Mouse (Mus musculus) forebrain, embryonic 16.5 days (tissue): ENCODE data around the gene Shmt2. TPM values are rescaled to one million over a fixed set of nuclear protein-coding genes. Genes with fewer than 3 reads are reported as not detected.

Source experiments
- ATAC-seq: fragments of 200-750 bp; cut with Nextera tagmentation; 2 replicates; pipeline ENCODE4 v1.8.0; 2017; ENCODE audit warnings: mild to moderate bottlenecking, moderate library complexity
- H3K27ac ChIP-seq: fragments of 300-500 bp; sonication (generic); 2 replicates; pipeline ENCODE4 v1.5.1; 2014; ENCODE audit warnings: low read length, control low read depth
- H3K27me3 ChIP-seq: fragments of 300-500 bp; sonication (generic); replicated peaks from 2 replicates; pipeline ENCODE4 v1.6.1; 2014; ENCODE audit warnings: low read length; ENCODE audit not compliant: control insufficient read depth, insufficient read depth
- H3K36me3 ChIP-seq: fragments of 300-500 bp; sonication (generic); 2 replicates; pipeline ENCODE4 v1.6.1; 2014; ENCODE audit not compliant: control insufficient read depth, insufficient read depth
- H3K4me1 ChIP-seq: fragments of 300-500 bp; sonication (generic); replicated peaks from 2 replicates; pipeline ENCODE4 v1.6.1; 2014; ENCODE audit warnings: low read length; ENCODE audit not compliant: control insufficient read depth, insufficient read depth
- H3K4me2 ChIP-seq: fragments of 300-500 bp; sonication (generic); 2 replicates; pipeline ENCODE4 v1.6.1; 2014; ENCODE audit warnings: mild to moderate bottlenecking, low read length, control low read depth
- H3K4me3 ChIP-seq: fragments of 300-500 bp; sonication (generic); replicated peaks from 2 replicates; pipeline ENCODE4 v1.5.1; 2014; ENCODE audit warnings: mild to moderate bottlenecking, low read length, control low read depth
- H3K9ac ChIP-seq: fragments of 300-500 bp; sonication (generic); replicated peaks from 2 replicates; pipeline ENCODE4 v1.6.1; 2014; ENCODE audit warnings: low read depth, low read length, control low read depth
- H3K9me3 ChIP-seq: fragments of 300-500 bp; sonication (generic); 2 replicates; pipeline ENCODE4 v1.6.1; 2016; ENCODE audit warnings: low read length; ENCODE audit not compliant: control insufficient read depth
- WGBS: fragments of 180-500 bp; shearing (Covaris S2); extraction: QIAGEN DNeasy Blood & Tissue Kit; methylation state at CpG from one replicate; pipeline ENCODE4 v1.1.7; 2014; 5-methylcytosine and 5-hydroxymethylcytosine counted together
- polyA plus RNA-seq: library from polyadenylated mRNA; unstranded; fragments of >200 nt; fragmentation: Nextera tagmentation; extraction: Ambion mirVana; gene quantifications from 2 replicates; pipeline ENCODE4 v1.2.1, GENCODE M21; 2015

Gene Shmt2
- polyA plus RNA-seq, 1 experiment from 2014 or later = 78.9 TPM

DNA sequence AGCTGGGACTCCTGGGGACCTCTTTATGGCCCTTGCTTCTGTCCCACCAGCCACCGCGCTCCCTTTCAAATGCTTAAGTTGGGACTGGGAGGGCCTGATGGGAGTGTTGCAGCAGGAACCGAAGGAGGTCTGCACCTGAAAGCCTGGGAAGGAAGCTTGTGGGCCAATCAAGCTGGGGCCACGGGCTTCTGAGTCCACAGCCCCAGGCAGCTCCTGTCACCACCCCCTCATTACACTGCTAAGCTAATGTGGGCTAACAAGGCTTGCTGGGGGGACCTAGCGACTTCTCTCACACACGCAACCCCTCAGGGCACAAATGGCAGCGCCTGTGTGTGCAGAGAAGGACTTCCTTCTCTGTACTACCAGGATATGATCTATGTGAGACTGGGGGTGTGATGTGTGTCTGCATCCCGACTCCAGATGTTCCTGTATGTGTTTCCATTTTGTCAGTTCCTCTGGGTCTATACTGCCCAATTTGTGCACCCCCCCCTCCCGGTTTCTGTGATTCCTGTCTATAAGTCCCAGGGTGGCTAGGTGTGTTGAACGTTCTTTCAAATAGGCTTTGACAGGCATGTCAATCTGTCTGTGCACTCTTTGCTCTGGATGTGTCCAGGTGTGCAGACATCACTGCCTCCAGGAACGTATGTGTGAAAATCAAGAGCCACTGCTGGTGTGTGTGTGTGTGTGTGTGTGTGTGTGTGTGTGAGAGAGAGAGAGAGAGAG is 11.2 kb downstream of the Shmt2 start:
- H3K27me3 ChIP-seq = peaks cover 13% of the 10 kb centered on the region

DNA sequence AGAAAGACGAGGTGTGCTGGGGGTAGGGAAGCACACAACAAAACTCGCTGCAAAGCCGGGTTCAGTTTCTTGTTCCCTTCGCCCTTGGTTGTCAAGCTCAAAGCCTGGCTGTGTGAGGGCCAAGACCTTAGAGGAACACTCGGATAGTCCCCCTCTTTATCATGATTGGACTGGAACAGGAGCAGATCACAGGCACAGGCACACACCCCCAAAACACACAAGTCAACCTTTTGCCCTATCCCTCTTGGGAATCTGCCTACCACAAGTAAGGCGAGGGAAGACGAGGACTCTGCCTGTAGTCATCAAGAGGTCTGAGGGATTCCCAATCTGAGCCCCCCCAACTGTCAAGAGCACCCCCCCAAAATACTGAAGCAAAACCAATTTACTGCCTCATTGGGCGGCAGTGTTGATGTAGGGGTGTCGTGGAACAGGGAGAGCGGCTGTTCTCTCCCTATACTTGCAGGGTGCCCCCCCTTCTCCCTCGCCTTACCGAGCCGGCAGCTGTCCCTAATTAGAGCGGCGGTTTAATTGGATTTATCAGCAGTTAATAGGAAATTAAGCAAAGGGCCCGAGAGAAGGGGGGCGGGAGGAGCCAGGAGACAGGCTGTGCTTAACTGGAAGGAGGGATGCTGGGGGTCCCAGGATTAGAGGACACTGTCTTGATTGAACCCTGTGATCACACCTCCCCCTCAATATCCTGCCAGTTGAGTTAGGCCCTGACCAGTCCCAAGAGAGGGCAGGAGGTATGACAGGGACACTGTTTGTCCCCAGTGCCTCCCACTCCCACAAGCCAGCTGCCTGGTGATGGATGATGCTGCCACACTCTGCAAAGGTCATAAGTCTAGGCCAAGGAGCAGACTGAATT is 12.2 kb downstream of the Shmt2 start:
- WGBS = under 1% methylated on average over 17 of the region's 17 CpGs
- H3K27ac ChIP-seq = peak overlapping the region; percentile 99
- no peaks in the 10 kb centered on the region for H3K36me3 ChIP-seq
- H3K4me1 ChIP-seq = peaks cover 64% of the 10 kb centered on the region
- H3K9me3 ChIP-seq = no peaks in the 10 kb centered on the region
- H3K4me3 ChIP-seq = peak overlapping the region; percentile 43
- peak overlapping the region; percentile 73 for H3K4me2 ChIP-seq
- peak overlapping the region; percentile 33; the same call in 1 of the 2 replicates for H3K9ac ChIP-seq
- peaks cover 8% of the 10 kb centered on the region for H3K27me3 ChIP-seq
- ATAC-seq = peak; percentile 44

More for the DNA sequence above, 11.2 kb downstream of the Shmt2 start:
- H3K4me1 ChIP-seq = peaks cover 64% of the 10 kb centered on the region
- H3K9me3 ChIP-seq = no peaks in the 10 kb centered on the region
- peak overlapping the region; percentile 99 for H3K27ac ChIP-seq
- H3K4me2 ChIP-seq = peak overlapping the region; percentile 98
- H3K36me3 ChIP-seq = no peaks in the 10 kb centered on the region
- 6% methylated on average over 11 of the region's 11 CpGs for WGBS
- peak overlapping the region; percentile 87 for H3K9ac ChIP-seq
- no peak for ATAC-seq
- peak overlapping the region; percentile 57 for H3K4me3 ChIP-seq

DNA sequence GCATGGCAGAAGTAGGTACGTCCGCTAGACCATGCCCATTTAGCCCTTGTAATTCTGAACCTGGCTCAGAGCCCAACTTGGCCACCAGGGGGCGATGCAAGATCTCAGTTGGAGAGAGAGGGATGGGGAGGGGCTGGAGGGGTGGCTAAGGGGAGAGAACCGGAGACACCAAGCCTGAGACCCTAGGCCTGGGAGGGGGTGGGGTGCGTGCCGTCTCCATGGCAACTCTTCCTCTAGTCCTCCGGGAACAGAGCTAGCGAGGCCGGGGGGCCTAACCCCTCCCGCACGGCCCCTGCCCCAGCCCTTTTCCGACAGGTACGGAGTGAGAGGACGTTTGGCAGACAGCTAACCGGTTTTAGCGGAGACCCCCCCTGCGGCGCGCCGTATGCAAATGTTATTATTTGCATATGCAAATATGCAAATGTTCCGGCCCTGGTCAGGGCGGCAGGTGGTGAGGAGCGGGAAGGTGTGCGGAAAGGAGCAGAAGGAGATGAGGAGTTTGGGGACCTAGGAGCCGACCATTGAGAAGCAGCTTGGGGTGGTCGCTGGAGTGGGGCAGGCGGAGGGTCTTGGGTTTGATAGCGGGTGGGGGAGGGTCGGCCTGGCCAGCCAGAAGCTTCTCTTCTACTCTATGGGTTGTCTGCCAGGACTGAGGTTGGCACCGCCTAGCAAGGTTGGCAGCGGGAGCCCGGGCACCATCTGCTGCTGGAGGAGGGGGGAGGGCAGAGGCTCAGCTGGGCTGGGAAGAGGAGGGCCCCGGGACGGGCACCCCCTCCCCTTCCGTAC is 13.0 kb downstream of the Shmt2 start:
- peaks cover 61% of the 10 kb centered on the region for H3K4me1 ChIP-seq

DNA sequence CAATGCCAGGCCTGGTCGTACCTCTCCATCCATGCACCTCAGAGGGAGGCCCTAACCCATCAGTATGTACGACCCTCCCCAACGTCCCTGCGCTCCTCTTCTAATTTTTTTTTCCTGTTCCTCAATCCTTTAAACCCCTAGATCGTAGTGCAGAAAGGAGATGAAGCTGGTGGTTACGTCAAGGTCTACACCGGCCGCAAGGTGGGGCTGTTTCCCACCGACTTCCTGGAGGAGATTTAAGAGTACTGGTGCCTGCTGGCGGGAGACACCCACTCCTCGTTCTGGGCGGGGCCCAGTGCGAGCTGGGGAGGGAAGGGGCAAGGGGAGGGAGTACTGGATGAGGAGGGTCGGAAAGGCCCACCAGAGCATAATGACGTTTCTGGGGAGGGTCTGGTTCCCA is 14.0 kb downstream of the Shmt2 start:
- ATAC-seq = no peak
- Histone ChIP-seq H3K36me3 (no peaks in the 10 kb centered on the region), H3K9me3 (no peaks in the 10 kb centered on the region), H3K27me3 (no peaks in the 10 kb centered on the region), H3K4me1 (peaks cover 52% of the 10 kb centered on the region), H3K9ac (no peak overlapping the region), H3K27ac (0 out of 2 replicates have a peak overlapping the region, but pooled peaks have one; percentile 99), H3K4me2 (peak overlapping the region; percentile 73), H3K4me3 (no peak overlapping the region)
- WGBS = 2% methylated on average over 15 of the region's 15 CpGs

More for the DNA sequence above, 13.0 kb downstream of the Shmt2 start:
- peak overlapping the region; percentile 43 for H3K4me3 ChIP-seq
- ATAC-seq = peak; percentile 62
- H3K9ac ChIP-seq = peak overlapping the region; percentile 55
- no peaks in the 10 kb centered on the region for H3K36me3 ChIP-seq
- no peaks in the 10 kb centered on the region for H3K27me3 ChIP-seq
- whole genome bisulfite sequencing = under 1% methylated on average over 32 of the region's 35 CpGs
- peak overlapping the region; percentile 99 for H3K27ac ChIP-seq
- H3K9me3 ChIP-seq = no peaks in the 10 kb centered on the region
- H3K4me2 ChIP-seq = peak overlapping the region; percentile 73

DNA sequence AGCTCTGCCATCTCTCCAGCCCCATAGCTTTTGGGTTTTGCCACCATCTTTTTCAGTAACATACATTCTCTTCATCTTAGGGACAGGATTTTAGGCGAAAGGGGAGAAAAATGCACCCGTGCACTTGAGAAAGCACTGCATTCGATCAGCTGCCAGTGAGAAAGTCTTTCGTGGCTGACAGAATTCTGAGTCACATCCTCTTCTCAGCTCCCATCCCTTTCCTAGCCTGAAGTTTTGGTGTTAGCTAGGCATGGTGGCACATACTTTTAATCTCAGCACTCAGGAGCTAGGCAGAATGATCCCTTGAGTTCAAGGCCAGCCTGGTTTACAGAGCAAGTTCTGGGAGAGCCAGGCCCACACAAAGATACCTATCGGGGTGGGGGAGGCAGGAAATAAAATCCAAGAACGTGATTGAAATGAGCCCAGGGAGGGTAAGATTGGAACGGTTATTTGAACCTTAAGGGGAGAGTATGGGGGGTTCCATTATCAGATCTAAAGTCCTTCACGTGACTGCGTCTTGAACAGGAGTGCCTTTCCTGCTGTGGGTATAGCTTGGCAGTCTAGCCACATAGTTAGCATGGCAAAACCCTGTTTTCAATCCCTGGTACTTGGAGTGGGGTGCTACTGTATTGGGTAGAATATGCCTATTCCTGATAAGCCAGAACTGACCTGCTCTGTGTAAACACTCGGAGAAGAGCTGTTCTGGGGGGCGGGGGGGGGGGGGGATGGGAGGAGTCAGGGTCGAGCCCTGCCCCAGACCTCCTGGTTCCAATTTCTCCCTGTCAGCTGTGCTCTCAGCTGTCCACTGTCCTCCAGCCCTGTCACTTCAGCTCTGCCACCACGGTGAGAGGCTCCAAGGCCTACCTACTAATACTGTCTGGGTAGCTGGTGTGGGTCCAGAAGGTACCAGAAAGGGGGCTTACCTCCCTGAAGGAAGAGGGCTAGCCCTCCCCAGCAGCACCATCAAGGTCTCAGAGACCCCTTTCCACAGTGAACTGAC is 21.1 kb downstream of the Shmt2 start, which contains the start of gene Stac3:
Stac3 (plus strand) TSS at position 793 of the 1,000 bp plus-strand sequence.
- no peak within 1 kb of the TSS for H3K4me3 ChIP-seq
- H3K9me3 ChIP-seq = no peaks in the 10 kb centered on the region
- no peak for ATAC-seq
- H3K27me3 ChIP-seq = no peaks in the 10 kb centered on the region
- H3K4me2 ChIP-seq = no peak within 1 kb of the TSS
- no peak within 1 kb of the TSS for H3K9ac ChIP-seq
- peaks cover 20% of the 10 kb centered on the region for H3K36me3 ChIP-seq
- H3K4me1 ChIP-seq = no peaks in the 10 kb centered on the region
- 78% methylated on average over 13 of the region's 13 CpGs for WGBS
- H3K27ac ChIP-seq = no peak within 1 kb of the TSS

DNA sequence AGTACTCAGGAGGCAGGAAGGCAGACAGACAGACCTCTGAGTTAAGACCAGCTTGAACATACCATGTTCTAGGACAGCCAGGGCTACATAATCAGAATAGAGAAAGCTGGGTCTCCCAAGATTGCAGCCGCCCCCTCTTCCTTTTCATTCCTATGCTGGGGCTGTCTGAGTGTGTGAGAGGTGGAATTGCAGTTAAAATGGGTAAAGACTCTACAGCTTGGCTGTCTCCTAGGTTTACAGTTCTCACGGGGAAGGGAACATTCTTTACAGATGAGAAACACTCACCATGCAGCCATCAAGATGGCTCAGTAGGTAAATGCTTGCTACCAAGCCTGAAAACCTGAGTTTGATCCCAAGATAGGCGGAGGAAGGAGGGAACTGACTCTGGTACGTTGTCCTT is 22.2 kb downstream of the Shmt2 start:
- no peaks in the 10 kb centered on the region for H3K9me3 ChIP-seq
- WGBS = 87% methylated on average over 4 of the region's 4 CpGs
- H3K27ac ChIP-seq = no peak overlapping the region
- no peaks in the 10 kb centered on the region for H3K27me3 ChIP-seq
- H3K4me3 ChIP-seq = no peak overlapping the region
- ATAC-seq = no peak
- no peaks in the 10 kb centered on the region for H3K4me1 ChIP-seq
- H3K4me2 ChIP-seq = no peak overlapping the region
- peaks cover 28% of the 10 kb centered on the region for H3K36me3 ChIP-seq
- no peak overlapping the region for H3K9ac ChIP-seq

DNA sequence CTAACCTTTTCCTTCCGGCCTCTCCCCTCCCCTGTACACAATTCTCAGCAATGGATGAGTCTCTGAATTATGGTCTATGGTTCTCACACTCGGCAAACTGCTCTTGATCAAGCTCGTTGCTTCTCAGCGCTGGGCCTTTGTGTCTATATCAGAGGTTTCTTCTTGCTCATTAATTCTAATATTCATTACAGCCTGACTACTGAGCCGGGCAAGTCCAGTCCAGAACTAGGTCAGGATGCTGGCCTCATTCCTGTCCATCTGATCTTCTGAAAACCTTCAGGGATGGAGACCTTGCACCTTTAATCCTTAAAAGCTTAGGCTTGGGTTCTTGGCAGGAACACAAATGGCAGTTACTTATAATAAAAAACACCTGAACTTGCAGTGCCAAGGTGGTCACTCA is 22.7 kb downstream of the Shmt2 start:
- Histone ChIP-seq H3K4me2 (no peak overlapping the region), H3K27me3 (no peaks in the 10 kb centered on the region), H3K36me3 (peaks cover 33% of the 10 kb centered on the region), H3K9ac (no peak overlapping the region), H3K9me3 (no peaks in the 10 kb centered on the region), H3K4me1 (no peaks in the 10 kb centered on the region), H3K4me3 (no peak overlapping the region), H3K27ac (no peak overlapping the region)
- 72% methylated on average over 5 of the region's 5 CpGs for whole genome bisulfite sequencing
- ATAC-seq = no peak

DNA sequence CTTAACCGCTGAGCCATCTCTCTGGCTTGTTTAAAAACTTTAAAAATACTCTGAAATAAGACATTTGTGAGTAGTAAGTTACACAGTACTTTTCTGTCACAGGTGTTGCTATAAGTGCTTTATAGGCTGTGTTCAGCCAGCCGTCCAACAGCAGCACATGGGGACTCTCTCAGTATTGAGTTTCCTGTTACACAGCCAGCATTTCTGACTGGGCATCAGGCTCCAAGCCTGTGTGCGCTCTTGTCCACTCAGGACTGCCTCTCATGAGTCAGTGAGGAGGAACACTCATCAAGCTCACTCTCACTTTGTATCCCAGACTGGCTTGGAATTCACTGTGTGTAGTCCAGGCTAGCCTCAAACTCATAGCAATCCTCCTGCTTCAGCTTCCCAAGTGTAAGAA is 26.1 kb downstream of the Shmt2 start:
- H3K9me3 ChIP-seq = no peaks in the 10 kb centered on the region
- no peaks in the 10 kb centered on the region for H3K4me1 ChIP-seq
- H3K27me3 ChIP-seq = no peaks in the 10 kb centered on the region
- peaks cover 39% of the 10 kb centered on the region for H3K36me3 ChIP-seq
- no peak overlapping the region for H3K4me2 ChIP-seq
- H3K9ac ChIP-seq = no peak overlapping the region
- H3K27ac ChIP-seq = no peak overlapping the region
- 96% methylated on average over 3 of the region's 3 CpGs for WGBS
- ATAC-seq = no peak
- no peak overlapping the region for H3K4me3 ChIP-seq
